Mouse (Mus musculus) heart, adult 8-10 months (tissue): Measurements from ENCODE around the gene Asb7. TPM values are rescaled to one million over a fixed set of nuclear protein-coding genes. Genes with fewer than 3 reads are reported as not detected.

Experiments used
- DNase-seq: peaks from one replicate; pipeline ENCODE4 v3.0.0; 2022; ENCODE audit warnings: low spot score
- total RNA-seq, 4 experiments: library from RNA; stranded (reverse); gene quantifications; 2 replicates each; pipeline ENCODE4 v1.2.4; 2022

The Asb7 gene
- total RNA-seq, 4 experiments from 2014 or later = 7.0 to 9.9 (median 7.6) TPM

- no peak for DNase-seq
These were observed 35.8 kb downstream of the Asb7 start for GRCm38 (mm10) chr7:66653596-66653995.

GRCm38 (mm10) chr7:66652216-66652615, 37.2 kb downstream of the Asb7 start:
- DNase-seq = no peak

GRCm38 (mm10) chr7:66650883-66651282, 38.5 kb downstream of the Asb7 start:
- DNase-seq = no peak

- no peak for DNase-seq
These were observed 40.2 kb downstream of the Asb7 start for GRCm38 (mm10) chr7:66649181-66649580.

- DNase-seq = no peak
These were observed 43.7 kb downstream of the Asb7 start for GRCm38 (mm10) chr7:66645736-66646135.

- no peak for DNase-seq
These were observed 56.0 kb downstream of the Asb7 start for GRCm38 (mm10) chr7:66633351-66633750.

GRCm38 (mm10) chr7:66630154-66630800, 59.1 kb downstream of the Asb7 start:
- DNase-seq = no peak

- no peak for DNase-seq
These were observed 60.0 kb downstream of the Asb7 start for GRCm38 (mm10) chr7:66629419-66629818.

GRCm38 (mm10) chr7:66623436-66623835, 66.0 kb downstream of the Asb7 start:
- peak; percentile 73 for DNase-seq

GRCm38 (mm10) chr7:66601846-66602245, 87.5 kb downstream of the Asb7 start:
- DNase-seq = no peak

- DNase-seq = no peak
These were observed 88.5 kb downstream of the Asb7 start for GRCm38 (mm10) chr7:66600622-66601610.

GRCm38 (mm10) chr7:66600126-66600525, 89.3 kb downstream of the Asb7 start:
- DNase-seq = no peak

GRCm38 (mm10) chr7:66597900-66598299, 91.5 kb downstream of the Asb7 start:
- no peak for DNase-seq

Other genes with a start within 250 kb of the Asb7 start
- gene Lins1, start 293 bp upstream of the Asb7 start, total RNA-seq = 1 to 10 TPM; 3.0 to 4.1 (median 3.5) TPM
- under 1 TPM in 2 of 4 experiments, not detected in 2; 0.09 to 0.22 TPM for gene Cers3, start 53.9 kb upstream of the Asb7 start, total RNA-seq
- gene Adamts17, start 150.1 kb upstream of the Asb7 start, total RNA-seq = 1 to 10 TPM in 1 of 4 experiments, under 1 TPM in 3; 0.52 to 1.4 (median 0.63) TPM